Mouse (Mus musculus): Measurements from ENCODE around the gene Fam193b. TPM values are rescaled to one million over a fixed set of nuclear protein-coding genes. Genes with fewer than 3 reads are reported as not detected.

Gene Fam193b
- polyA plus RNA-seq, 1 experiment from 2014 or later, result 50.7 TPM

- ATAC-seq (ENCODE audit: low FRiP score, low read depth), result no peak
- H3K4me2 ChIP-seq (replicated peaks), result no peak overlapping the region
Observed at GRCm38 (mm10) chr13:55523951-55524600, 46.8 kb downstream of the Fam193b start.

GRCm38 (mm10) chr13:55523278-55523677 lies 47.6 kb downstream of the Fam193b start:
- H3K9ac ChIP-seq, result no peak overlapping the region
- ATAC-seq (ENCODE audit: low FRiP score, low read depth), result no peak

More at GRCm38 (mm10) chr13:55523951-55524600, 46.8 kb downstream of the Fam193b start:
- no peak overlapping the region for H3K27ac ChIP-seq
- no peak overlapping the region for H3K9ac ChIP-seq
- no peaks in the 10 kb centered on the region for H3K4me1 ChIP-seq
- peaks cover 1% of the 10 kb centered on the region for H3K36me3 ChIP-seq
- WGBS, result 90% methylated on average over 23 of the region's 23 CpGs
- no peaks in the 10 kb centered on the region for H3K9me3 ChIP-seq
- H3K4me3 ChIP-seq, result no peak overlapping the region
- H3K27me3 ChIP-seq, result no peaks in the 10 kb centered on the region

GRCm38 (mm10) chr13:55522730-55523129 lies 48.2 kb downstream of the Fam193b start:
- no peak overlapping the region for H3K27ac ChIP-seq
- no peaks in the 10 kb centered on the region; the same call in 1 of the 2 replicates for H3K36me3 ChIP-seq
- no peaks in the 10 kb centered on the region for H3K27me3 ChIP-seq
- H3K9me3 ChIP-seq, result no peaks in the 10 kb centered on the region
- H3K4me1 ChIP-seq, result no peaks in the 10 kb centered on the region
- WGBS, result 66% methylated on average over 8 of the region's 8 CpGs
- no peak for ATAC-seq (ENCODE audit: low FRiP score, low read depth)
- H3K4me3 ChIP-seq, result no peak overlapping the region
- H3K9ac ChIP-seq, result no peak overlapping the region
- no peak overlapping the region for H3K4me2 ChIP-seq (replicated peaks)

More at GRCm38 (mm10) chr13:55523278-55523677, 47.6 kb downstream of the Fam193b start:
- H3K9me3 ChIP-seq, result no peaks in the 10 kb centered on the region
- H3K4me1 ChIP-seq, result no peaks in the 10 kb centered on the region
- no peaks in the 10 kb centered on the region; the same call in 1 of the 2 replicates for H3K36me3 ChIP-seq
- no peaks in the 10 kb centered on the region for H3K27me3 ChIP-seq
- WGBS, result 63% methylated on average over 17 of the region's 17 CpGs
- no peak overlapping the region for H3K4me2 ChIP-seq (replicated peaks)
- H3K27ac ChIP-seq, result no peak overlapping the region
- no peak overlapping the region for H3K4me3 ChIP-seq

DNA sequence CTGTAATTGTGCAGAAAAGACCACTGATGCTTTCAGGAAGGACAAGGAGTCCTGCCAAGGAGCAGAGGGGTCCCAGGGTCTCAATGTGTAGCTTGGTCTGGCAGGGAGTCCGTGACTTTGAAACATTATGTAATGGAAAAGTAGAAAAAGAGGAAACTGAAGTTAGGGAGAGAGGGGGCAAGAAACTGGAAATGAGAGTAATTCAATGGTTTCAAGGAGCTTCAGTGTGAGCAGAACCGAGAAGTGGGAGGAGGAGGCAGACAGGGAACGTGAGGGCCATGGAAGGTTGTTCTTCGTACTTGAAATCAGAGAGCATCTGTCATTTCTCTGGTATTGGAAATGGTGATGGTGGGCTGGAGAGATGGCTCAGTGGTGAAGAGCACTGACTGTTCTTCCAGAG lies 51.3 kb downstream of the Fam193b start:
- ATAC-seq (ENCODE audit: low FRiP score, low read depth), result no peak
- Histone ChIP-seq H3K4me2 (replicated peaks) (no peak overlapping the region), H3K27me3 (no peaks in the 10 kb centered on the region), H3K27ac (no peak overlapping the region), H3K36me3 (no peaks in the 10 kb centered on the region; the same call in 1 of the 2 replicates), H3K4me1 (no peaks in the 10 kb centered on the region), H3K9me3 (no peaks in the 10 kb centered on the region), H3K9ac (no peak overlapping the region), H3K4me3 (no peak overlapping the region)
- WGBS, result 57% methylated on average over 4 of the region's 4 CpGs

GRCm38 (mm10) chr13:55516955-55517354 lies 54.0 kb downstream of the Fam193b start:
- ATAC-seq (ENCODE audit: low FRiP score, low read depth), result no peak

DNA sequence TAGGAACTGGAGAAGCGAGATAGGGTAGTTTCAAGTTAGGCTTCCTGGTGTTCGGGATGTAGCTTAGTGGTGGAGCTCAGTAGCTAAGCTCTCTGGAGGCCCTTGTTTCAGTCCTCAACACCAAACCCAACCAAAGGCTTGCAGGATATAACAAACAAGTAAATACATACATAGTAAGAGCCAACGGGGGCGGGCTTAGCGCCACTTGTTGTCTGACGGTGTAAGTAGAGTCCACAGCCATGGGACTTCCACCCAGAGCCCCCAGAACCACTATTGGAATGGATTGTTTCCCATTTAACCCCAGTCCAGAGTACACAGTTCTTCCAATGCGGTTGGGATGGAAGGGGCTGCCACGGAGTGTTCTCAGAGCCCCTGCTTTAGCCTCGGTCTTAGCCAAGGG lies 57.1 kb downstream of the Fam193b start:
- peak overlapping the region; percentile 93 for H3K4me2 ChIP-seq (replicated peaks)
- H3K36me3 ChIP-seq, result peaks cover 14% of the 10 kb centered on the region
- no peaks in the 10 kb centered on the region for H3K9me3 ChIP-seq
- peaks cover 28% of the 10 kb centered on the region for H3K4me1 ChIP-seq
- ATAC-seq (ENCODE audit: low FRiP score, low read depth), result no peak
- H3K27ac ChIP-seq, result no peak overlapping the region
- 38% methylated on average over 9 of the region's 9 CpGs for WGBS
- no peaks in the 10 kb centered on the region for H3K27me3 ChIP-seq
- peak overlapping the region; percentile 89; the same call in 1 of the 2 replicates for H3K9ac ChIP-seq
- peak overlapping the region; percentile 92 for H3K4me3 ChIP-seq

More at GRCm38 (mm10) chr13:55516955-55517354, 54.0 kb downstream of the Fam193b start:
- Histone ChIP-seq H3K27ac (no peak overlapping the region), H3K4me2 (replicated peaks) (no peak overlapping the region), H3K4me1 (peaks cover 6% of the 10 kb centered on the region), H3K27me3 (no peaks in the 10 kb centered on the region), H3K9me3 (no peaks in the 10 kb centered on the region), H3K4me3 (no peak overlapping the region), H3K9ac (no peak overlapping the region), H3K36me3 (no peaks in the 10 kb centered on the region)
- 5% methylated on average over 5 of the region's 5 CpGs for WGBS

GRCm38 (mm10) chr13:55513111-55513748 lies 57.7 kb downstream of the Fam193b start, which contains the start of gene Pdlim7:
Gene Pdlim7 (minus strand): TSS chr13:55513676.
- Histone ChIP-seq H3K27ac (peak within 1 kb of the TSS; percentile 88), H3K4me1 (peaks cover 28% of the 10 kb centered on the region), H3K36me3 (peaks cover 20% of the 10 kb centered on the region), H3K4me3 (peak within 1 kb of the TSS; percentile 92), H3K9me3 (no peaks in the 10 kb centered on the region), H3K4me2 (replicated peaks) (peak within 1 kb of the TSS; percentile 93), H3K9ac (peak within 1 kb of the TSS; percentile 89), H3K27me3 (no peaks in the 10 kb centered on the region)
- peak; percentile 72 for ATAC-seq (ENCODE audit: low FRiP score, low read depth)
- under 1% methylated on average over 54 of the region's 55 CpGs for WGBS

DNA sequence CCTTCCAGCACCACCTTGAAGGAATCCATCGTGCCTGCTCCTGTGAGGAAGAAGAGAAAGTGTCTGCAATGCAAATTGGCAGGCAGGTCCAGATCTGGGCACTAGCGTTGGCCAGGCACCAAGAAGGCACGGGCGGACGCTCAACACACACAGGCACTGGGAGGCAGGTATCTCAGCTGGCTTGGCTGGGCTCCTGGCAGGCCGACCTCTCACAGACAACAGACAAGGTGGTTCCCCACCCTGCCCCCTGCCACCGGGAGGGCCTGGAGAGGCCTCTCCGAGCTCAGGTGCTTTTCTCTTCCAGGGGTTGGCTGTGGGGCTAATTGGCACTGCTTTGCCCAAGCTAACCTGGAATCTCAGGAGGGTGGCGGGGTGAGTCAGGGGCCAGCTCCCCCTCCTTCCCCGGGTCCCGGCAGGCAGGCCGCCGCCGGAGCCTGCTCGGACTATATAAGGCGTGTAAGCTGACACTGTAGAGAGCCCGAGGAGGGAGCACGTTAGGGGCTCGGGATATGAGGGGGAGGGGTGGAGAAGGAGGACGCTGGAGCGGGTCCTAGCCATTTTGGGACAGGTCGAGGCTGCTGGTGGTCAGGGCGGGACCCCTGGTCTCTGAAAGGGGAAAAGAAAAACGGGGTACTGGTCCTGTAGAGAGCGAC lies 58.4 kb downstream of the Fam193b start:
- Histone ChIP-seq H3K36me3 (peaks cover 27% of the 10 kb centered on the region), H3K4me3 (peak overlapping the region; percentile 92), H3K27me3 (no peaks in the 10 kb centered on the region), H3K27ac (peak overlapping the region; percentile 88), H3K9me3 (no peaks in the 10 kb centered on the region), H3K4me2 (replicated peaks) (peak overlapping the region; percentile 93), H3K4me1 (peaks cover 28% of the 10 kb centered on the region), H3K9ac (peak overlapping the region; percentile 89)
- ATAC-seq (ENCODE audit: low FRiP score, low read depth), result peak; percentile 54
- 1% methylated on average over 25 of the region's 25 CpGs for WGBS

DNA sequence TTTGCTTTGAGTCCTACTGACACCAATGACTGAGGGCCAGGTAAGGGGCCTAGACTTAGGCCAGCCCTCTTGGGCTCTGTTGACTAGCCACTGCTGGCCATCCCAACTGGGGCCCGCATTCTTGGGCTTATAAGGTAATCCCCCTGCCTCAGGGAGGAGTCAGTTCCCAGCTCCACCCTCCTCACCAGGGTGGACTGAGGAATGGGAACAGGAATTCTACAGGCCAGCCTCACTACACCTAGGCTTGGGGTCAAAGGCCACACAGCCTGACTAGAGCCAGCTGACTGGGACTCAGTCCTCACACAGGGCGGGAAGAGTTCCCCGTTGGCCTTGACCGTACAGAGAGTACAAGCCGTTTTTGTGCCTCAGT lies 59.4 kb downstream of the Fam193b start:
- 17% methylated on average over 5 of the region's 5 CpGs for WGBS
- H3K4me3 ChIP-seq, result peak overlapping the region; percentile 92
- no peaks in the 10 kb centered on the region for H3K9me3 ChIP-seq
- peak overlapping the region; percentile 89 for H3K9ac ChIP-seq
- H3K27me3 ChIP-seq, result no peaks in the 10 kb centered on the region
- no peak for ATAC-seq (ENCODE audit: low FRiP score, low read depth)
- H3K4me2 ChIP-seq (replicated peaks), result peak overlapping the region; percentile 93
- H3K27ac ChIP-seq, result peak overlapping the region; percentile 88
- H3K4me1 ChIP-seq, result peaks cover 28% of the 10 kb centered on the region
- peaks cover 38% of the 10 kb centered on the region for H3K36me3 ChIP-seq

GRCm38 (mm10) chr13:55510668-55511491 lies 60.0 kb downstream of the Fam193b start:
- peak overlapping the region; percentile 93 for H3K4me2 ChIP-seq (replicated peaks)
- H3K9ac ChIP-seq, result peak overlapping the region; percentile 89
- 15% methylated on average over 6 of the region's 6 CpGs for WGBS
- H3K27me3 ChIP-seq, result no peaks in the 10 kb centered on the region
- no peaks in the 10 kb centered on the region for H3K9me3 ChIP-seq
- H3K36me3 ChIP-seq, result peaks cover 44% of the 10 kb centered on the region
- ATAC-seq (ENCODE audit: low FRiP score, low read depth), result peak; percentile 84
- H3K27ac ChIP-seq, result peak overlapping the region; percentile 88
- peaks cover 28% of the 10 kb centered on the region for H3K4me1 ChIP-seq
- H3K4me3 ChIP-seq, result peak overlapping the region; percentile 92

DNA sequence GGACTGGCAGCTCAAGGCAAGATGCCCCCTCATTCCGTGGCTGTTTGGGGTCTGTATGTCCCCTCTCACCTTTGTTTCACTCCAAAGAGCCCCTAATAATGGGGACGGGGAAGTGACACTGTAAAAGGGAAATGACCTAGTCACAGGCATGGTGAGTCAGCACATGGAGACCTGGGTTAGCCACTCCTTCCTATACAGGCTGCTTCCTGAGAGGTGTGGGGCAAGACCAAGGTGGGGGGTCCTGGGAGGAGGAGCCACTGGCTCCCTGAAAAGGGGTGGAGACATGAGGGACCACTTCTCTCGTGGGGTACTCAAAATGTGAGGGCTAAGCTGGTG lies 60.6 kb downstream of the Fam193b start:
- Histone ChIP-seq H3K36me3 (peaks cover 49% of the 10 kb centered on the region), H3K4me1 (peaks cover 28% of the 10 kb centered on the region), H3K27ac (peak overlapping the region; percentile 88; the same call in 1 of the 2 replicates), H3K27me3 (no peaks in the 10 kb centered on the region), H3K4me3 (peak overlapping the region; percentile 92; the same call in 1 of the 2 replicates), H3K9ac (0 out of 2 replicates have a peak overlapping the region, but pooled peaks have one; percentile 89), H3K4me2 (replicated peaks) (peak overlapping the region; percentile 93), H3K9me3 (no peaks in the 10 kb centered on the region)
- peak; percentile 16 for ATAC-seq (ENCODE audit: low FRiP score, low read depth)
- 32% methylated on average over 3 of the region's 3 CpGs for WGBS

Data from limb, embryonic 13.5 days (tissue).